Mouse (Mus musculus): ENCODE measurements around the gene Prdx5. TPM values are rescaled to one million over a fixed set of nuclear protein-coding genes. Genes with fewer than 3 reads are reported as not detected.
"Not testable (repeated sequence)": the region's sequence is repeated elsewhere in the genome, so short reads cannot be mapped to it uniquely, and the experiment has no call there.

The Prdx5 gene
- polyA plus RNA-seq, 1 experiment from 2014 or later: 123 TPM

DNA sequence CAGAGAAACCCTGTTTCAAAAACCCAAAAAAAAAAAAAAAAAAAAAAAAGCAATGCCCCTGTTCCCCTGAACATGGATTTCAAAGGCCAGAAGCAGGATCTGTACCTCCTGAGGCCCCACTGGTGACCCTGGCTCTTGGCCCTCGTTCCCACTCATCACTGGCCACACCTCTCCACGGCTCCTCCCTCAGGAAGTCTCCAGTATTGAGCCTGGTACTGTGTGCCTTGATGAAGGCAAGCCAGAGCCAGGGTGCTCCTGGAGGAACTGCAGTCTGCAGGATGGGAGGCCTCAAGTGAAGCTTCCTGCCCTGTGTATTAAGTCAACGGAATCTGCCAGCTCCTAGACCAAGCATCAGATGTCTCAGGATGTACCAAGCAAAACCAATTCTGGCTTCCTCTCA lies 3.7 kb downstream of the Prdx5 start:
- no peak overlapping the region for H3K4me2 ChIP-seq
- no peak overlapping the region for H3K9ac ChIP-seq (ENCODE audit: low read length)
- H3K36me3 ChIP-seq (ENCODE audit: control insufficient read depth, insufficient read depth, low read length): peaks cover 10% of the 10 kb centered on the region
- WGBS: 95% methylated on average over 3 of the region's 3 CpGs
- H3K9me3 ChIP-seq (ENCODE audit: control insufficient read depth, low read length): no peaks in the 10 kb centered on the region
- H3K27me3 ChIP-seq (ENCODE audit: control insufficient read depth, insufficient read depth, low read length): no peaks in the 10 kb centered on the region
- H3K4me1 ChIP-seq (ENCODE audit: control insufficient read depth, insufficient read depth, low read length): peaks cover 16% of the 10 kb centered on the region
- no peak overlapping the region for H3K27ac ChIP-seq (ENCODE audit: low read depth, low read length)
- no peak overlapping the region for H3K4me3 ChIP-seq (ENCODE audit: low read depth, low read length)
- DNase-seq (ENCODE audit: low spot score, missing footprints): no peak
- ATAC-seq (ENCODE audit: low FRiP score): no peak

DNA sequence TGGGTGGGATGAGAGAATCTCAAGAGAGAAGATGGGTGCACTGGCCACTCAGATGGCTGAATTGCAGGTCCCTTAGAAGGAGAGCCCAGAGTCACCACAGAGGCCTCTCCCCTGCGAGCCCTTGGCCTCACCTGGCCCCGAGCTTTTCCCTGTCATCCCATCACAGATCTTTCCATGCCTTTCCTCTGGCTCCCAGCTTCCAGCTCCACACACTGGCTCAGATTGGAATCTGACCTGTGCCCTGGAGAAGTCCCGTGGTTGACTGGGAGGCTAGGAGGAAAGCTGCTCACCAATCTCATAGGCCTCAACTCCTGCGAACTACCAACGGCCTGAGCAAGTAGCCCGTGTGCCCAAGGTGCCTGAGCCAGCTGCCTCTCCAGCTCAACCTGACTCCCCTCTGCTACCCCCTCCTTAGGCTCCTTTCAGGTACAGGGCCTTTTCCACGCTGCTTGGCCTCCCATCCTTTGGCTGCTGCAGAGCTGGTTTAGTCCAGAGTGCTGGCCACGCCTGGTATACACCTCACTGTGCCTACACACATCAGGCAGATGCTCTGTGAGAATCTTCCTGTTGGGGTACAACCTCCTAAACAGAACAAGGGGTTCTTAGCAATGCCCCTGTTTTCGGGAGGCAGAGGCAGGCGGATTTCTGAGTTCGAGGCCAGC lies 4.3 kb downstream of the Prdx5 start:
- WGBS: 95% methylated on average over 11 of the region's 11 CpGs
- H3K27me3 ChIP-seq (ENCODE audit: control insufficient read depth, insufficient read depth, low read length): no peaks in the 10 kb centered on the region
- no peaks in the 10 kb centered on the region for H3K9me3 ChIP-seq (ENCODE audit: control insufficient read depth, low read length)
- H3K9ac ChIP-seq (ENCODE audit: low read length): no peak overlapping the region
- H3K36me3 ChIP-seq (ENCODE audit: control insufficient read depth, insufficient read depth, low read length): peaks cover 10% of the 10 kb centered on the region
- peaks cover 13% of the 10 kb centered on the region for H3K4me1 ChIP-seq (ENCODE audit: control insufficient read depth, insufficient read depth, low read length)
- no peak for DNase-seq (ENCODE audit: low spot score, missing footprints)
- ATAC-seq (ENCODE audit: low FRiP score): no peak
- H3K4me3 ChIP-seq (ENCODE audit: low read depth, low read length): no peak overlapping the region
- H3K4me2 ChIP-seq: no peak overlapping the region
- H3K27ac ChIP-seq (ENCODE audit: low read depth, low read length): no peak overlapping the region

DNA sequence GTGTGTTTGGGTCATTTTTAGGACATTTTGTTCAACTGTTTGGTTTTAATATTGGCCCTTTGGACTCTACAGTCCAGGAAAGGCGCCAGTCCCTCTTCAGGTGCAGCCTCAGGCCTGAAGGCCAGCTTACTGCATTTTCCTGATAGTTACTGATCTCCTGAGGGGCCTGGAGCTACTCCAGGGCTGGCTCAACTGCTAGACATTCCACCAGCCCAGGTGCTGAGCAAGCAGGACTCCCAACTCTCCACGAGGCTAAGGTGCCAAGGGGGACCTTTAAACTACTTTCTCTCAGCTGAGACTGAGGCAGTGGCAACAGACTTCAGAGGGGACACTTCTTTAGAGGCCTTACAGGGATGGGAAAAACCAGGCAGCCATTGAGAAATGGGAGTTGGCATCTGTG lies 5.1 kb downstream of the Prdx5 start:
- Histone ChIP-seq H3K36me3 (ENCODE audit: control insufficient read depth, insufficient read depth, low read length) (peaks cover 10% of the 10 kb centered on the region), H3K27me3 (ENCODE audit: control insufficient read depth, insufficient read depth, low read length) (no peaks in the 10 kb centered on the region), H3K4me1 (ENCODE audit: control insufficient read depth, insufficient read depth, low read length) (peaks cover 13% of the 10 kb centered on the region), H3K4me2 (no peak overlapping the region), H3K9me3 (ENCODE audit: control insufficient read depth, low read length) (no peaks in the 10 kb centered on the region), H3K27ac (ENCODE audit: low read depth, low read length) (no peak overlapping the region), H3K4me3 (ENCODE audit: low read depth, low read length) (no peak overlapping the region), H3K9ac (ENCODE audit: low read length) (no peak overlapping the region)
- WGBS: 76% methylated on average over 2 of the region's 2 CpGs
- ATAC-seq (ENCODE audit: low FRiP score): no peak
- no peak for DNase-seq (ENCODE audit: low spot score, missing footprints)

DNA sequence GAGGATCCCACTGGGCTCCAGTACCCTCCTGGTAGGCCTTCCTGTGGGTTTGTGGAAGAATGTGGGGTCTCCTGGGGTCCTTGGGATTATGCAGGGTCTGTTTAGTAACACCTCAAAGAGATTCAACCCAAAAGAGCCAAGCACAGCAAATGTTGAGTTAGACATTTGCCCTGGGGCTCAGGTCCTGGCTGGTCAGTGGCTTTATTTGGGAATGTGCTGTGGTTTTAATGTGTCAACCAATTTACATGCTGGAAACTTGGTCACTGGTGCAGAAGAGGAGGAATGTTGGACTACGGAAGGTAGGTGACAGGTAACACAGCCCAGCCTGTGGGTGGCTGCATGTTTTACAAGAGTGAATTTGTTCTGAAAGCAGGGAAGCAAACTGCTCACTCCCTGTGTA lies 6.9 kb downstream of the Prdx5 start:
- Histone ChIP-seq H3K4me2 (no peak overlapping the region), H3K27ac (ENCODE audit: low read depth, low read length) (no peak overlapping the region), H3K9me3 (ENCODE audit: control insufficient read depth, low read length) (no peaks in the 10 kb centered on the region), H3K27me3 (ENCODE audit: control insufficient read depth, insufficient read depth, low read length) (no peaks in the 10 kb centered on the region), H3K9ac (ENCODE audit: low read length) (no peak overlapping the region), H3K36me3 (ENCODE audit: control insufficient read depth, insufficient read depth, low read length) (peaks cover 10% of the 10 kb centered on the region), H3K4me3 (ENCODE audit: low read depth, low read length) (no peak overlapping the region), H3K4me1 (ENCODE audit: control insufficient read depth, insufficient read depth, low read length) (peaks cover 2% of the 10 kb centered on the region)
- no peak for ATAC-seq (ENCODE audit: low FRiP score)
- DNase-seq (ENCODE audit: low spot score, missing footprints): no peak
- 93% methylated on average over 1 of the region's 1 CpGs for WGBS

DNA sequence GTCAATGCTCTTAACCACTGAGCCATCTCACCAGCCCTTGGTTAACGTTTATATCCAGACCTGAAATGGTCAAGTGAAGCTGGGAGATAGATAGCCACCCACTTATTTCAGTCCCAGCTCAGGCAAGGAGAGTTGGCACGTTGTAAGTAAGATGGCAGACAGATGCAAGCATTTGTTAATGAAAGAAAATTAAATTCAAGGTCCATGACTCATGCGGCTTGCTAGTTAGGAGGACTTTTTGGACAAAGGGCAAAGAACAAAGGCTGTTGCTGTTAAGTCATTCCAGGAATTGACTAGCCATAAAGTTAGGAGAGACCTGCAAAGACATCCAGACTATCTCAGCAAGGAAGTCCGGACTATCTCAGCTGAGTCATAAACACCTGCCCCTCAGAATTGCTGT lies 10.3 kb downstream of the Prdx5 start:
- no peak overlapping the region for H3K27ac ChIP-seq (ENCODE audit: low read depth, low read length)
- no peaks in the 10 kb centered on the region for H3K36me3 ChIP-seq (ENCODE audit: control insufficient read depth, insufficient read depth, low read length)
- H3K9ac ChIP-seq (ENCODE audit: low read length): no peak overlapping the region
- H3K27me3 ChIP-seq (ENCODE audit: control insufficient read depth, insufficient read depth, low read length): no peaks in the 10 kb centered on the region
- WGBS: 83% methylated on average over 4 of the region's 4 CpGs
- H3K4me1 ChIP-seq (ENCODE audit: control insufficient read depth, insufficient read depth, low read length): no peaks in the 10 kb centered on the region
- DNase-seq (ENCODE audit: low spot score, missing footprints) (no peak), ATAC-seq (ENCODE audit: low FRiP score) (no peak)
- no peaks in the 10 kb centered on the region for H3K9me3 ChIP-seq (ENCODE audit: control insufficient read depth, low read length)
- no peak overlapping the region for H3K4me2 ChIP-seq
- no peak overlapping the region for H3K4me3 ChIP-seq (ENCODE audit: low read depth, low read length)

DNA sequence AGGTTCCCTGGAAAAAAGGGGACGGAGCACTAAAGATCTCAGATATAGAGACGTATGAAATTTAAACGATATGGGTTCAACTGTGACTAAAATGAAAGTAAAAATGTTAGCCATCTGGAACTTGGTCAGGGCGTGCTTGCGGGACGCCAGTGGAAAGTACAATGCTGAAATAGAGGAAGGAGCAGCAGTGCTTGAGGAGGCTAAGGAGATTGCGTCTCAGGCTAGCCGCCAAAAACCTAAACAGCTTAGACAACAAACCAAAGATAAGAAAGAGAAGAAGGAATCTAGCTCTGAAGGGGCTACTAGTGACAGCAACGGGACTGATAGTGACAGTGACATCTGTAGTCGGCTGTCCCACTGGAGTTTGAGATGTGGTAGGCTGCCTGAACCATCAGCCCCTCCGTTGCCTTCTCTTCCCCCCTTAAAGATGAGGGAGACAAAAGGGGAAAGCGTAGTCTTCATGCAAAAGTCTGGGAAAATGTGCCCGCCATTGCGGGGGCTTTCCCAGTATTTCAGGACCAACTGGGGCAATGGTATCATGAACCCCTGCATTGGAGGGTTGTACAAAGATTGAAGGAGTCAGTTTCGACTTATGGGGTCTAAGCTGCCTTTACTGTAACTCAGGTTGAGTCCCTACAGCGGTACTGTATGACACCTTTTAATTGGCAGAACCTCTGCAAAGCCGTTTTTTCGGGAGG lies 14.1 kb downstream of the Prdx5 start:
- H3K4me1 ChIP-seq (ENCODE audit: control insufficient read depth, insufficient read depth, low read length); H3K27ac ChIP-seq (ENCODE audit: low read depth, low read length); ATAC-seq (ENCODE audit: low FRiP score); H3K4me2 ChIP-seq; H3K9me3 ChIP-seq (ENCODE audit: control insufficient read depth, low read length); H3K36me3 ChIP-seq (ENCODE audit: control insufficient read depth, insufficient read depth, low read length); H3K9ac ChIP-seq (ENCODE audit: low read length); H3K27me3 ChIP-seq (ENCODE audit: control insufficient read depth, insufficient read depth, low read length); H3K4me3 ChIP-seq (ENCODE audit: low read depth, low read length); DNase-seq (ENCODE audit: low spot score, missing footprints): not testable (repeated sequence)
- WGBS: 89% methylated on average over 18 of the region's 18 CpGs

DNA sequence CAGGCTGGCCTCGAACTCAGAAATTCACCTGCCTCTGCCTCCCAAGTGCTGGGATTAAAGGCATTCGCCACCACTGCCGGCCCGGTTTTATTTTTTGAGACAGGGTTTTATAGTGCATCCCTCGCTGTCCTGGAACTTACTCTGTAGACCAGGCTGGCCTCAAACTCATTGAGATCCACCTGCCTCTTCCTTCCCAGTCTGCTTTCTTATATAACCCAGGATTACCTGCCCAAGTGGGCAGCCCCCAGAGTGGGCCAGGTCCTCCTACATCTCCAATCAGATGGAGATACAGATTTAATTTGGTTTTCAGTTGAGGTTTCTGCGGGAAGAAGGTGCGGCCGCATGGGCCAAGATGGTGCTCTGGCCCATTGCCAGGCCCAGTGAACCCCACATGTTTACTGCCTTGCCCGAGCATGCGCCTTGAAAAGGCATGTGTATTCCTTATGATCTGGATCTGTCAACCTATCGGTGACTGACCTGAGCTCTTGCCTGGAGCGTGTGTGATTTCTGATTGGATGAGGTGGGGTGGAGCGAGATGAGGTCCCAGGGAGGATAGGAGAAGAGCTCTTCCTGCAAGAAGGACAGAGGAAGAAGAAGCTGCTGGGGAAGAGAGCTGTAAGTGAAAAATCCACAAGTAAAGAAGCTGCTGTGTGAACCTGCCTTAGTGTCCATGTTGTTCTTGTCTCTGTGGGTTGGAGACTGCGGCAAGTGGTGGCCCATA lies 16.0 kb downstream of the Prdx5 start:
- 93% methylated on average over 14 of the region's 14 CpGs for WGBS

DNA sequence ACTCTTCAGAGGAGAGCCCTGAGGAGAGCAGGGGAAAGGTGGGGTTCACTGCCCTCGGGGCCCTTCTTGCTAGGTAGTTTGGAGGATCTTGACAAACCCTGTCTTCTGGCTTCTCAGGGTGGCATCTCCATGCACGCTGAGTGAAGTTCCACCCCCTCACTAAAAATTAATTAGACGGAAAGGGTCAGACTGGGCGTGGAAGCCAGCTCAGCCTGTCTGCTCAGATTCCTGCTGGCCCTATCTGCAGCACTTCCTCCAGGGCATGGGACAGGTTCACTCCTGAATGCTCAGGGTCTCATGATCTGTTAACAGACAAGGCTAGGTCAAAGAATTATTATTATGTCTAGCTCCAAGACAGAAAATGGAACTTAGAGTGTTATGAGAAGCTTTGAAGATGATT lies 17.4 kb downstream of the Prdx5 start:
- no peaks in the 10 kb centered on the region for H3K36me3 ChIP-seq (ENCODE audit: control insufficient read depth, insufficient read depth, low read length)
- H3K9me3 ChIP-seq (ENCODE audit: control insufficient read depth, low read length): no peaks in the 10 kb centered on the region
- H3K9ac ChIP-seq (ENCODE audit: low read length): no peak overlapping the region
- no peaks in the 10 kb centered on the region for H3K27me3 ChIP-seq (ENCODE audit: control insufficient read depth, insufficient read depth, low read length)
- H3K4me3 ChIP-seq (ENCODE audit: low read depth, low read length): no peak overlapping the region
- DNase-seq (ENCODE audit: low spot score, missing footprints): no peak
- no peaks in the 10 kb centered on the region for H3K4me1 ChIP-seq (ENCODE audit: control insufficient read depth, insufficient read depth, low read length)
- ATAC-seq (ENCODE audit: low FRiP score): no peak
- no peak overlapping the region for H3K4me2 ChIP-seq
- H3K27ac ChIP-seq (ENCODE audit: low read depth, low read length): no peak overlapping the region
- WGBS: 68% methylated on average over 4 of the region's 4 CpGs

More for the DNA sequence above, 16.0 kb downstream of the Prdx5 start:
- Histone ChIP-seq H3K27ac (ENCODE audit: low read depth, low read length) (no peak overlapping the region), H3K27me3 (ENCODE audit: control insufficient read depth, insufficient read depth, low read length) (no peaks in the 10 kb centered on the region), H3K36me3 (ENCODE audit: control insufficient read depth, insufficient read depth, low read length) (no peaks in the 10 kb centered on the region), H3K4me2 (no peak overlapping the region), H3K4me3 (ENCODE audit: low read depth, low read length) (no peak overlapping the region), H3K4me1 (ENCODE audit: control insufficient read depth, insufficient read depth, low read length) (no peaks in the 10 kb centered on the region), H3K9me3 (ENCODE audit: control insufficient read depth, low read length) (no peaks in the 10 kb centered on the region), H3K9ac (ENCODE audit: low read length) (no peak overlapping the region)
- ATAC-seq (ENCODE audit: low FRiP score) (no peak), DNase-seq (ENCODE audit: low spot score, missing footprints) (no peak)

DNA sequence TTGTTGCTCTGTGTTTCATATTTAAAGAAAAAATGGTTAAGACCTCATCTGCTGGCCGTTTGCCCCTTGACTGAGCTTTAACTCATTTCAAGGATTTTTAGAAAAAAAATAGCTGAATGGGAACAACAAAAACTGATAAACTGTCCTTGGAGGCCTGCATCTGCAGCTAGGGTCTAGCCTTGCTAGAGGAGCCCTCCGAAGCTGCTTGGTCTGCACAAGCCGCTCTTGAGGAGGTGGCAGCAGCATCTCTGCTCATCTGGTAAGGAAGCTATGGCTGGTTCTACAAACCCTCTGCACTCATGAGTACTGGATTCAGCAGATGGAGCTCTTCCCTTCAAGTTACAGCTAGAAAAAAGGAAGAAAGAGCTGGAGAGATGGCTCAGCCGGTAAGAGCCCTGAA lies 31.9 kb downstream of the Prdx5 start:
- Histone ChIP-seq H3K4me3 (ENCODE audit: low read depth, low read length) (no peak overlapping the region), H3K9ac (ENCODE audit: low read length) (no peak overlapping the region), H3K4me1 (ENCODE audit: control insufficient read depth, insufficient read depth, low read length) (no peaks in the 10 kb centered on the region), H3K4me2 (no peak overlapping the region), H3K9me3 (ENCODE audit: control insufficient read depth, low read length) (peaks cover 4% of the 10 kb centered on the region; the same call in 1 of the 2 replicates), H3K36me3 (ENCODE audit: control insufficient read depth, insufficient read depth, low read length) (no peaks in the 10 kb centered on the region), H3K27me3 (ENCODE audit: control insufficient read depth, insufficient read depth, low read length) (no peaks in the 10 kb centered on the region), H3K27ac (ENCODE audit: low read depth, low read length) (no peak overlapping the region)
- DNase-seq (ENCODE audit: low spot score, missing footprints) (no peak), ATAC-seq (ENCODE audit: low FRiP score) (no peak)
- 88% methylated on average over 4 of the region's 4 CpGs for WGBS

Measured in midbrain, embryonic 11.5 days (tissue).